In genomic region chr4:149735624-149736250, GRCm38 (mm10) we compare ENCODE assay signal across 7 mouse cellular contexts. TPM values are rescaled to one million over a fixed set of nuclear protein-coding genes. Genes with fewer than 3 reads are reported as not detected.
DNase-seq lines count a peak whose midpoint lies in the region; ATAC-seq lines count a peak whose summit lies in the region.

No protein-coding gene starts in this region.

- no peaks in the 10 kb centered on the region for H3K9me3 ChIP-seq in kidney, embryonic 14.5 days (ENCODE audit: control insufficient read depth, low read length)
- no peaks in the 10 kb centered on the region for H3K9me3 ChIP-seq in embryonic facial prominence, embryonic 10.5 days
- H3K9me3 ChIP-seq in hindbrain, embryonic 12.5 days (replicated peaks), result no peaks in the 10 kb centered on the region
- no peaks in the 10 kb centered on the region for H3K9me3 ChIP-seq in midbrain, embryonic 16.5 days (replicated peaks; ENCODE audit: control insufficient read depth, low read length, poor library complexity, severe bottlenecking)

- WGBS in kidney, embryonic 14.5 days, result 74% methylated on average over 5 of the region's 5 CpGs
- 91% methylated on average over 5 of the region's 5 CpGs for WGBS in embryonic facial prominence, embryonic 10.5 days
- 87% methylated on average over 5 of the region's 5 CpGs for WGBS in hindbrain, embryonic 12.5 days
- 76% methylated on average over 5 of the region's 5 CpGs for WGBS in midbrain, embryonic 16.5 days

- H3K27me3 ChIP-seq in kidney, embryonic 14.5 days (ENCODE audit: control insufficient read depth, insufficient read depth, low read length), result no peaks in the 10 kb centered on the region
- no peaks in the 10 kb centered on the region for H3K27me3 ChIP-seq in embryonic facial prominence, embryonic 10.5 days (replicated peaks; ENCODE audit: low read depth, poor library complexity, severe bottlenecking)
- H3K27me3 ChIP-seq in hindbrain, embryonic 12.5 days, result no peaks in the 10 kb centered on the region
- no peaks in the 10 kb centered on the region for H3K27me3 ChIP-seq in midbrain, embryonic 16.5 days (ENCODE audit: control insufficient read depth, insufficient read depth, low read depth, low read length)

- no peak overlapping the region for H3K27ac ChIP-seq in kidney, embryonic 14.5 days (ENCODE audit: low read depth, low read length)
- H3K27ac ChIP-seq in embryonic facial prominence, embryonic 10.5 days (replicated peaks), result no peak overlapping the region
- H3K27ac ChIP-seq in hindbrain, embryonic 12.5 days, result no peak overlapping the region
- no peak overlapping the region for H3K27ac ChIP-seq in midbrain, embryonic 16.5 days (ENCODE audit: low read length)

- H3K4me1 ChIP-seq in kidney, embryonic 14.5 days (ENCODE audit: control insufficient read depth, insufficient read depth, low read length), result peaks cover 50% of the 10 kb centered on the region
- H3K4me1 ChIP-seq in embryonic facial prominence, embryonic 10.5 days, result peaks cover 73% of the 10 kb centered on the region
- H3K4me1 ChIP-seq in hindbrain, embryonic 12.5 days, result peaks cover 60% of the 10 kb centered on the region
- peaks cover 45% of the 10 kb centered on the region for H3K4me1 ChIP-seq in midbrain, embryonic 16.5 days (ENCODE audit: control insufficient read depth, insufficient read depth, low read length)

- peaks cover 15% of the 10 kb centered on the region for H3K36me3 ChIP-seq in kidney, embryonic 14.5 days (ENCODE audit: control insufficient read depth, insufficient read depth, low read length)
- H3K36me3 ChIP-seq in embryonic facial prominence, embryonic 10.5 days (replicated peaks), result peaks cover 46% of the 10 kb centered on the region
- peaks cover 9% of the 10 kb centered on the region for H3K36me3 ChIP-seq in hindbrain, embryonic 12.5 days
- peaks cover 6% of the 10 kb centered on the region; the same call in 1 of the 2 replicates for H3K36me3 ChIP-seq in midbrain, embryonic 16.5 days (ENCODE audit: control insufficient read depth, insufficient read depth, low read length)

- no peak for DNase-seq in kidney, postnatal 36 days
- DNase-seq in embryonic facial prominence, embryonic 10.5 days (ENCODE audit: low spot score), result no peak
- no peak for DNase-seq in right cerebral cortex, adult 2 months (ENCODE audit: low spot score in 2 of 2)
- no peak for DNase-seq in layer of hippocampus, adult 9-10 months (ENCODE audit: low spot score)

- peak overlapping the region; percentile 72; the same call in 1 of the 2 replicates for H3K4me2 ChIP-seq in kidney, embryonic 14.5 days (replicated peaks; ENCODE audit: low read depth, low read length)
- peak overlapping the region; percentile 98 for H3K4me2 ChIP-seq in hindbrain, embryonic 12.5 days (replicated peaks)
- peak overlapping the region; percentile 95 for H3K4me2 ChIP-seq in midbrain, embryonic 16.5 days (ENCODE audit: low read length)

- no peak for ATAC-seq in kidney, embryonic 14.5 days (ENCODE audit: low FRiP score, low TSS enrichment)
- ATAC-seq in hindbrain, embryonic 12.5 days (ENCODE audit: low FRiP score), result no peak
- ATAC-seq in midbrain, embryonic 16.5 days, result no peak

- no peak overlapping the region for H3K9ac ChIP-seq in kidney, embryonic 14.5 days (ENCODE audit: low read depth, low read length)
- peak overlapping the region; percentile 23; the same call in 1 of the 2 replicates for H3K9ac ChIP-seq in hindbrain, embryonic 12.5 days
- H3K9ac ChIP-seq in midbrain, embryonic 16.5 days (ENCODE audit: low read depth, low read length), result peak overlapping the region; percentile 33

- H3K4me3 ChIP-seq in kidney, embryonic 14.5 days (ENCODE audit: low read length), result peak overlapping the region; percentile 58; the same call in 1 of the 2 replicates
- H3K4me3 ChIP-seq in embryonic facial prominence, embryonic 10.5 days, result peak overlapping the region; percentile 83
- H3K4me3 ChIP-seq in hindbrain, embryonic 12.5 days, result no peak overlapping the region
- no peak overlapping the region for H3K4me3 ChIP-seq in midbrain, embryonic 16.5 days (ENCODE audit: low read depth, low read length)

RNA-seq across cellular contexts. Expression of gene Tmem201, which starts 2.1 kb away (rescaled TPM):
- polyA plus RNA-seq in kidney, embryonic 14.5 days (2014; fragmentation: Nextera tagmentation; extraction: Ambion mirVana), result 28.3 and 29.1 TPM in 2 replicates
- 46.5 and 46.7 TPM in 2 replicates for polyA plus RNA-seq in embryonic facial prominence, embryonic 10.5 days (2016; fragmentation: Nextera tagmentation; extraction: Ambion mirVana)
- 39.6 and 39.7 TPM in 2 replicates for polyA plus RNA-seq in hindbrain, embryonic 12.5 days (2016; fragmentation: Nextera tagmentation; extraction: Ambion mirVana)
- polyA plus RNA-seq in midbrain, embryonic 16.5 days (2015; fragmentation: Nextera tagmentation; extraction: Ambion mirVana), result 46.3 and 47.8 TPM in 2 replicates

RNA-seq across cellular contexts. Expression of gene Pik3cd, which starts 33.4 kb away (rescaled TPM):
- polyA plus RNA-seq in kidney, embryonic 14.5 days (2014; fragmentation: Nextera tagmentation; extraction: Ambion mirVana), result 1.8 and 5.5 TPM in 2 replicates
- 6.1 and 6.3 TPM in 2 replicates for polyA plus RNA-seq in embryonic facial prominence, embryonic 10.5 days (2016; fragmentation: Nextera tagmentation; extraction: Ambion mirVana)
- polyA plus RNA-seq in hindbrain, embryonic 12.5 days (2016; fragmentation: Nextera tagmentation; extraction: Ambion mirVana), result 16.9 and 19.6 TPM in 2 replicates
- 13.9 and 15.7 TPM in 2 replicates for polyA plus RNA-seq in midbrain, embryonic 16.5 days (2015; fragmentation: Nextera tagmentation; extraction: Ambion mirVana)

RNA-seq across cellular contexts. Expression of gene Slc25a33, which starts 38.3 kb away (rescaled TPM):
- 15.5 and 19.3 TPM in 2 replicates for polyA plus RNA-seq in kidney, embryonic 14.5 days (2014; fragmentation: Nextera tagmentation; extraction: Ambion mirVana)
- polyA plus RNA-seq in embryonic facial prominence, embryonic 10.5 days (2016; fragmentation: Nextera tagmentation; extraction: Ambion mirVana), result 17.6 and 18.7 TPM in 2 replicates
- 18.8 and 18.9 TPM in 2 replicates for polyA plus RNA-seq in hindbrain, embryonic 12.5 days (2016; fragmentation: Nextera tagmentation; extraction: Ambion mirVana)
- polyA plus RNA-seq in midbrain, embryonic 16.5 days (2015; fragmentation: Nextera tagmentation; extraction: Ambion mirVana), result 28.8 and 29.1 TPM in 2 replicates

Comparison
In these comparisons a context has a peak if more than half of its experiments do, and no peak if none do; other contexts are left out.
1. H3K4me3 ChIP-seq: peak in kidney, embryonic 14.5 days (single experiment) and embryonic facial prominence, embryonic 10.5 days (single experiment); none in hindbrain, embryonic 12.5 days (single experiment) and midbrain, embryonic 16.5 days (single experiment).
2. Peak in every context shown above with its lines, with median percentiles within 50 percentile points of each other: H3K4me2 ChIP-seq.